Mouse (Mus musculus) kidney, adult 10 weeks (tissue): Measurements from ENCODE around the gene Gm525. TPM values are rescaled to one million over a fixed set of nuclear protein-coding genes. Genes with fewer than 3 reads are reported as not detected.

Source experiments
- polyA plus RNA-seq: library from polyadenylated mRNA; stranded (reverse); fragments of 350-450 nt; fragmentation: Illumina TruSeq; extraction: RNeasy Lipid Tissue Mini Kit (QIAGEN cat#74804); gene quantifications from one replicate; pipeline ENCODE4 v1.2.3, GENCODE M21; 2014; ENCODE audit warnings: low read depth, low replicate concordance

Gene Gm525
- polyA plus RNA-seq = not detected

GRCm38 (mm10) chr11:89073541-89073940, at the start of gene Gm525:
Gene Gm525 (plus strand): TSS chr11:89073841.

GRCm38 (mm10) chr11:89066750-89067149, 6.9 kb upstream of the Gm525 start, which contains the start of gene Dgke:
Gene Dgke (minus strand): TSS chr11:89066850.

Other genes starting within 250 kb of the Gm525 start
- 18.0 TPM for gene Akap1, start 209.3 kb upstream of the Gm525 start, polyA plus RNA-seq
- gene Scpep1, start 118.4 kb upstream of the Gm525 start, polyA plus RNA-seq = 75.4 TPM
- not detected for gene Elobl, start 106.9 kb upstream of the Gm525 start, polyA plus RNA-seq
- 6.1 TPM for gene Coil, start 103.6 kb upstream of the Gm525 start, polyA plus RNA-seq
- 29.0 TPM for gene Trim25, start 74.5 kb upstream of the Gm525 start, polyA plus RNA-seq
- gene Dgke, start 7.0 kb upstream of the Gm525 start, polyA plus RNA-seq = 5.7 TPM
- gene Nog, start 228.5 kb downstream of the Gm525 start, polyA plus RNA-seq = 1.5 TPM